Mouse (Mus musculus) hindlimb bud, embryonic 11.5 days (tissue): ENCODE measurements around the gene Ccdc86.

Source experiments
- DNase-seq: peaks from one replicate; pipeline ENCODE4 v3.0.0-alpha.2; 2012; ENCODE audit warnings: low read depth, low spot score; ENCODE audit errors: extremely low spot score

Gene Ccdc86

DNA sequence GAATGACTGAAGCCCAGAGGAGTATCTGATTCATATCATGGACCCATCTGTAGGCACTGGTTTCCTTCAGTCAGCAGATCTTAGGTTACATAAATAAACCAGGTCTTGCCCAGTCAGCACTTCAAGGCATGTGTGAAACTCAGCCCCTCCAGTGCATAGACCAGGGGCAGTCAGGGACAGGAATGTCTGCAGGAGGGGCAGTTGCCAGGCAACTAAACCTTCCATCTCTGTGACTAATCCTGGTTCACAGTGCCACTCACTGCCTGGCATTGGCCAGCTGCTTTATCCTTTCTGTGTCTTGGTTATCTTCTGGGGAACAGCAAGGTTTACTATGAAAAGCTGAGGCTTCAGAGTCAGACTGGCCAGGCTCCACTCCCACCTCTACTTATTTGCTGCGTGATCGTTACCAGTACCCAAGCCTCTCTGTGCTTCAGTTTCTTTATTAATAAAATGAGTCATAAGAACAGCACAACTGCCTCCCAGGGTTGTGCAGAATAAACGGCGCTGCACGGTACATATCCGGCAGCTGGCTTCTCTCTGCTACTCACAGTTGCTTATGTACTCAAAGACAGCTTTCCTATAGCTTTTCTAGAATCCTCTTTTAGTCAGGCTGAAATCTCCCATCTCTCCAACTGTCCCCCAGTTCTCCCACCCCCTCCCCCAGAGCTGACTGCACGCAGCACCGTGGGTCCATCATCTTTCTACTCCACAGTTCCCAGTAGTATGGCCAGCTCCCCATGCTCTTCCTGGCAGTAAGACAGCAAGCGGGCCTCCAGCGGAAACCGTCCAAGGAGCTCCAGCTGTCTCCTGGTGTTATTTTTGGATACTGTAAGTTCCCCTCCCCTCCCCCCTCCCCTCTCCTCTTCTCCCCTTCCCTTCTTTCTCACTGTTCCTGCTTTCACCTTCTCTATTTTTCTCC lies 3.2 kb upstream of the Ccdc86 start:
- no peak for DNase-seq

DNA sequence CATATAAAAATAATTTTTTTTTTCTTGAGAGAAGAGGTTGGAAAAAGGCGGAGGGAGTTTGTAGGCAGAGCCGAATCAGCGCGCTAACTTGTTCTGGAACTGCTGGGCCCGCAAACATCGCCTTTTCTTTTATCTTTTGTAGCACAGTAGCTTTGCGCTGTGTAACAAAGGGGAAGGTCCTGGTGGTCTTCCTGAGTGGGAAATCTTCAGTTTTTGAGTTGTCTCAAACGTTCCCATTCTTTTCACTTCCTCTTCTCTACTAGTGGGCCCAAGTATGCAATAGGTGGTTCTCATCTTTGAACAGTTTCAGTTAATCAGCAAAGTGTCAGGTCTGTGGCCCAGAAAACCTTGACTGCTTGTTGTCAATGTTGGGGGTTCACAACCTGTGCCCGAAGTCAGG lies 492 bp upstream of the Ccdc86 start:
- DNase-seq: no peak

DNA sequence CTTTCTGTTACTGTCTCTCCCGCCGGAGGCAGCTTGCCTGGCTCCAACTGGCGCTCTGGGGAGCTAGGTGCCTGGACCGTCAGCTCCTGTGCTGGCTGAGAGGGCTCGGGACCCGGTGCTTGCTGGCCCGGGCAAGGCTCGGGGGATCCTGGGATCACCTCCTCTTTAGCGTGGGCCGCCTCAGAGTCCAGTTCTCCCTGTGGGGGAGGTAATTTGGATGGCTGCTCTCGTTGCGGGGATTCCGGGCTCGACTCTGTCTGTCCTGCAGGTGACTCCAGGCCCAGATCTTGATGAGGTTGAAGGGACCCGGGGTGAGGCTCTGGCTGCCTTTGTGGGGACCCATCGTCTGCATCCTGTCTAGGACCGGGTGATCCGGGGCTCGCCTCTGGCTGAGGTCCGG lies 650 bp downstream of the Ccdc86 start:
- DNase-seq: no peak

DNA sequence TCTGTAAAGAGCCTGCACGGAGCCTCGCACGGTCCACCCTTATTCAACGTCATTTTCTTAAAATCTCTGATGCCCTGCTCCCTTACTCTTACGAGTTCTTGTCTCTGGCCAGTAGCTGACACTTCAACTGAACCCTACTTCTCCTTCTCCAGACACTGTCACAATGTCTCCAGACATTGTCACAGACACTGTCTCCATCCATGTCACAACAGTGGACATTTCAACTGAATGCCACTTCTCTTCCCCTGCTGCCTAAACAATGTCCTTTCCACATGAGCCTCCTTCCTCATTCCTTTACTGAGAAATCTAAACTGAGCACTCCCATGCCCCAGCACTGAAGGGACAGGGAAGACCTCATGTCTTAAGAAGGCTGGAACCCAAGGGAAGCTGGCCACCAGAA lies 1.8 kb downstream of the Ccdc86 start:
- DNase-seq: no peak

DNA sequence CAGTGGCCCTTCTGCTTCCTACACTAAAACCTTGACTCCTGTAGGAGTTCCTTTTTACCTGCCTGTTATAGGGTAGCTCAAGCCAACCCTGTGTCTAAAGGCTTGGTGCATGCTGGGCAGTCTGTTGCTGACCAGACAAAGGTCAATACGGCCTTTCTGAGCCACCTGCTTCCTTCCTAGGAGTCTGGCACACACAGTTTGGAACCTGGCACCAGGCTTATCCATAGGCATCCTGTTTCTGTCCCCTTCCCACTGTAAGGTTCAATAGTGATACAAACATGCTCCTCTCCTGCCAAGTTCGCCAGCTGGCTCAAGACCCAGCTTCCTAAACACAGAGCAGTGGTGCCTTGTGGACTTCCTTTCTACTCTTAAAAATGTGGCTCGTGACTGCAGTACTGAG lies 2.6 kb downstream of the Ccdc86 start:
- DNase-seq: no peak

DNA sequence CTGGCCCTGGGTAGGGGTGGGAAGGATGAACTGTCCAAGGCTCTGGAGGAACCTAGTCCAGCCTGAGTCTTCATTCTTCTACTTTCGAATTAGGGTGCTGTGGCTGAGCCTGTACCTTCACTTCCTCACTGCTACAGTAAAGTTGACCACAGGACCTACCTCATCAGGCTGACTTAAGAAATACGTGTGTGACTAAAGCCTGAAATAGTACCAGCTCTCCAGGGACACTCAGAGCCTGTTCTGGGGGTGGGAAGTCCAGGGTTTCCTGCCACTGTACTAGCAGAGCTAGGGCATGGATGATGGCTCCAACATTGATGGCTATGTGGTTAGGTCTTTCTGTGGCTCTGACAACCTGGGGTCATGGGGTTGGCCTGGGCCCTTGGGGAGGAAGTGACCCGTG lies 5.1 kb downstream of the Ccdc86 start:
- DNase-seq: no peak

DNA sequence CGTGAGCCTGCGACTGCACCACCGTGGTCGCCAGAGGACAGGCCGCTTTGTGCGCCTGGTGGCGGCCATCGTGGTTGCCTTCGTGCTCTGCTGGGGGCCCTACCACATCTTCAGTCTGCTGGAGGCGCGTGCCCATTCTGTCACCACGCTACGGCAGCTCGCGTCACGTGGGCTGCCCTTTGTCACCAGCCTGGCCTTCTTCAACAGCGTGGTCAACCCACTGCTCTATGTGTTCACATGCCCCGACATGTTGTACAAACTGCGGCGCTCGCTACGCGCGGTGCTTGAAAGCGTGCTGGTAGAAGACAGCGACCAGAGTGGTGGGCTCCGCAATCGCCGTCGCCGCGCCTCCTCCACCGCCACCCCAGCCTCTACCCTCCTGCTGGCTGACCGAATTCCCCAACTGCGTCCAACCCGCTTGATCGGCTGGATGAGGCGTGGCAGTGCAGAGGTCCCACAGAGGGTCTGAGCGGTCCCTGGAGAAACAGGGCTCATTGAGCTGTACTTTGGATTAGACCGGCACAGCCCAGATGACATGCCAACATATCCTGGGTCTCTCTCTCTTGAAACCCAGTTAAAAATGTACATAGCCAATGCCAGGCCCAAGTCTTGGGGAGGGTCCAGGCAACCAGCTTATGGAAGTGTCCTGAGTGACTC lies 8.1 kb downstream of the Ccdc86 start:
- DNase-seq: no peak

DNA sequence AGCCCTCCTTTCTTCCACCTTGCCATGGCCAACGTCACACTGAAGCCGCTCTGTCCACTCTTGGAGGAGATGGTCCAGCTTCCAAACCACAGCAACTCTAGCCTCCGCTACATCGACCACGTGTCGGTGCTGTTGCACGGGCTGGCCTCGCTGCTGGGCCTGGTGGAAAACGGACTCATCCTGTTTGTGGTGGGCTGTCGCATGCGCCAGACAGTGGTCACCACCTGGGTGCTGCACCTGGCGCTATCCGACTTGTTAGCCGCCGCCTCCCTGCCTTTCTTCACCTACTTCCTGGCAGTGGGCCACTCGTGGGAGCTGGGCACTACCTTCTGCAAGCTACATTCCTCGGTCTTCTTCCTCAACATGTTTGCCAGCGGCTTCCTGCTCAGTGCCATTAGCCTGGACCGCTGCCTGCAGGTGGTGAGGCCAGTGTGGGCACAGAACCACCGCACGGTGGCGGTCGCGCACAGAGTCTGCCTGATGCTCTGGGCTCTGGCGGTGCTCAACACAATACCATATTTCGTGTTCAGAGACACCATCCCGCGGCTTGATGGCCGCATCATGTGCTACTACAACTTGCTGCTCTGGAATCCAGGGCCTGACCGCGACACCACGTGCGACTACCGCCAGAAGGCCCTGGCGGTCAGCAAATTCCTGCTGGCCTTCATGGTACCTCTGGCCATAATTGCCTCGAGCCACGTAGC lies 8.8 kb downstream of the Ccdc86 start:
- peak; percentile 57 for DNase-seq

DNA sequence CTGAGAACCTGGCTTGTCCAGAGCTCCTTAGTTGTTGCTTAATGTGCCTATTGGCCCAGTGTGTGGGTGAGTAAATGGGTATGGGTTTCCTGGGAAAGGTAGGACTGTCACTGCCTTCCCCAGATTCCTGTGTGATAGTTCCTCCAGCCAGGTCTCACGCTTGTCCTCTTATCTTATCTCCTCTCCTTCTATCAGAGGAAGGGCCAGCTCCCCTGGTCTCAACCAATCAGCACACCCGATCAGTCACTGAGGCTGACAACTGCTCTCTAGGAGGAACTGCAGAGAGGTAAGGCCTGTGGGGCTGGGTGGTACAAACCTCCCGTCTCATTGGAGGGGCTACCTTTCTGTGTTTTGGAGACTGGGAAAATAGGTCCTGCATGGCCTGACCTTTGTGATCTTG lies 10.3 kb downstream of the Ccdc86 start:
- DNase-seq: no peak

DNA sequence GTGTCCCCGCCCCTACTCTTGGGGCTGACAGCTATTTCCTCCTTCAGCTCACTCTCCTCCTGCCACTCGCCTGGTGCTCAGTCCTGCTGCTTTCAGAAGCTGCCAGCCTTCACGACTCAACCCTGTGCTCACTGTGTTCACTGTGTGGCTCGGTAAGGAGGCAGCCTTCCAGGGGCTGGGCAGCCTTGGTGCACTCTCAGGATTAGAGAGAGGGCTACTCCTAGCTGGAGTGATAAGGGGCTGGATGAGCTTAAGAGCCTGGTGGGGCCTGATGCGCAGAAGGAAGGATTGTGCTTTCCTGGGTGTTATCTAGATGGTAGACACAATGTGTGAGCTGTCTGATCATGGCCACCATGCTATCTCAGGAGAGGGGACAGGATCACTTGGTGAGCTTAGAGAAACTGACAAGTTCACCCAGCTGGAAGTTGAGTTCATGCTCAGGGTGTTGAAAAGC lies 11.9 kb downstream of the Ccdc86 start, which contains the start of gene Ptgdr2:
Ptgdr2 (plus strand) TSS at position 51 of the 454 bp plus-strand sequence.
- DNase-seq: no peak

DNA sequence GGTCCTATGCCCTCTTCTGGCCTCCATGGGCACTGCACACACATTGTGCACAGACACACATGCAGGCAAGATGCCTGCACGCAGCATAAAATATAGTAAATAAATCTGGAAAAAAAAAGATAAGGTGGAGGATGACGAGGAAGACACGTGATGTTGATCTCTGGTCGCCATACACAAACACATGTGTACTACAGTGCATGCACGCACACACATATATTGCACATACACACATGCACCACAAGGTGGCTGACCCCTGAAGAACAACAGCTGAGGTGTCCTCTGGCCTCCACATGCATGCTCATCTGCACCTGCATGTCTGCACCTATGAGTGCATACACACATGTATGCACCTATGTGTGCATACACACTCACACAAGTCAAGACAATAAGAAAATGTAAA lies 13.0 kb downstream of the Ccdc86 start:
- DNase-seq: no peak

DNA sequence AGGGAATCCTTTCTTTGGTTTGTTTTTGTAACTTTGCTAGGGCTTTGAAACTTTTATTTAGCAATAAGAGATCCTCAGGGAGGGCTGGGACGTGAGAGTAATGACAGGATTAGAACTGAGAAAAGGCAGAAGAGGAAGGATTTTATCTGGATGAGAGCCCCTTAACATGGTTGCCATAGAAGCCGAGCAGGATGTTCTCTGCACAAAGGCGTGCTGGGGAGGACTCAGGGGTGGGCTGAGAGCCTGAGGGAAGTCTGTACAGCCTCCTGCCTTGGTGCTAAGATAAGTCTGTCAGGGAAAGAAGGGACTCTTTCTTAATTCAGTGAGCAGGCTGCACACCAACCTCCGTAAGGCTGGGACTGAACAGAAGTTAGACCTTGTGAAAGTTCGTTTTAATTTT lies 14.0 kb downstream of the Ccdc86 start:
- DNase-seq: no peak

DNA sequence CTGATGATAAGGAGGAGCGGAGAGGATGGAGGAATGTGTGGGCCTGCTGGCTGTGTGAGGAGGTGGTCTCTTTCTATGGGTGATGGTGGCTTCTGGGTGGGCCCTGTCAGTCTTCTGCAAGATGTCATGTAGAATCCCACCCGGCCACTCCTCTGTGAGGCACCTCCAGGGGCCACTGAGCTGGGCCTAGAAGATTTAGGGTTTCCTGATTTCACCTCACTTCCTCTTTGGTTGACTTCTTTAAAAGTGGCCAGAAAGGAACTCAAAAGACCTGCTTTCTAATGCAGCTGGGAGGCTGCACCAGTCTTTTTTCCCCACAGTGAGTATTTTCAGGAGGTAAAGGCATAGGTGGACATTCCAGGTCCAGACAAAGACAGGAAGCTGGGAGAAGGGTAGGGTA lies 18.4 kb downstream of the Ccdc86 start:
- no peak for DNase-seq

DNA sequence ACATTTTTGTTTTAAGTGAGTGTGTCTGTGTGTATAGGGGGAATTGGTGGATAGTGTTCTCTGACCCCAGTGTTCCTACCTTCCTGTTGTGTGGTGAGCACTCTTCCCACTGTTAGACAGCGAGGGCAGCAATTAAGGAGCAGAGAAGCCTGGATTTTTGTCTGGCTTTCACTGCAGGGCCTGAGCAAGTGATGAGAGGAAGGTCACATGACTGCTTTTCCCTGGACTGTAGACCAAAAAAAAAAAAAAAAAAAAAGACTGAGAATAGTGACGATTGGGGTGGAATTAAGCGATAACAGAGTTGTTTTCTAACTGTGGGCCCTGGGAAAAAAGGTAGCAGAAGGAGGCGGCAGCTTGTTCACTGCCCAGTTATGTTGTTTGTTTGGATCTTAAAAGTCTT lies 22.4 kb downstream of the Ccdc86 start:
- DNase-seq: no peak

DNA sequence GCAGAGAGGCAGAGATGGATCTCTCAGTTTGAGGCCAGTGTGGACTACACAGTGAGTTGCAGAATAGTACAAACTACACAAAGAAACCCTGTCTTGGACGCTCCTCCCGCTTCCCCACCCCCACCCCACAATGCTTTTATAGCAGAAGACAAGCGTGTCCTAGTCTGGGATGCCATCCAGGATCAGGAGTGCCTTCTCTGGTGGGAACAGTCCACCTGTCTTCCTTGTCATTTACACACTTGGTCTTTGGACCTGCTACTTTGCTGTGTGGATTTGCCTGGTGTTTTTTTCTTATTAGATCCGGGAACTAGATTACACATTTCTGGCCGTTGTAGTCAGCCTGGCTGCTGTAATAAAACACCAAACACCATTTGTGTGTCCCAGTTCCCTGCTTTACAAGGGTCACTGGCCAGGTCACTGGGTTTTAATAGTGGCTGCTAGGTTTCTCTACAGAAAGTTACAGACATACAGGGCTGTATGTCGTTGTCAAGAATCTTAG lies 22.9 kb downstream of the Ccdc86 start:
- no peak for DNase-seq

DNA sequence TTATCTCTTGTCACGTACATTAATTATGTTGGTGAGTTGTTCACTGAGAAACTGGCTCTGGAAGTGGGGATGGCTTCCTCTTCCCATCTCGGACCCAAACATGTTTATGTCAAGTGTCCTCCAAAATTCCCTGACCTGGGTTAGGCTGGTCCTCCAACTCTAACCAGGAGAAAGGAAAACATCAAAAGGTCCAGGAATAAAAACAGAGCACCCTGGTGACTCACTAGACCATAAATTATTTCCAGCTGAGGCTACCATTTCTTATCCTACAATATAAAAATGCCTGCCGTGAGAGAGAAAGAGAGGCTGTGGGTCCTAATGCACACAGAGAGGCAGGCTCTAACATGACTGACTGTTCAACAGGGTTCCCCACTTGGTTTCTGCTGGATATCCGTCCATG lies 24.8 kb downstream of the Ccdc86 start:
- no peak for DNase-seq

DNA sequence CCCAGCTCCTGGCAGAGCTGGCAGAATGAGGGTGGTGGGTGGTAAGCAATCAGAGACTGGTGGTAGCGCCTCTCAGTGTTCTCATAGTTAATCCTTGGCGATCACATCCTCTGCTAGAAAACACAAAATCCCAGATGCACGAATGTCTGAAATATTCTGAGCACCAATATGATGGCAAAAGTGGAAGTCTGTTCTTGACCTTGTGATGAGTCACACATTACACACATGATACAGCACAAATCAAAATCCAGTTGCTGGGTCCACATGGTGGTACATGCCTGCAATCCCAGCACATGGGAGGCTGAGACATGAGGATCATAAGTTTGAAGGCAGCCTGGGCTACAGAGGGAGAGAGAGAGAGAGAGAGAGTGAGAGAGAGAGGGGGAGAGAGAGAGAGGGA lies 28.0 kb downstream of the Ccdc86 start:
- DNase-seq: no peak

DNA sequence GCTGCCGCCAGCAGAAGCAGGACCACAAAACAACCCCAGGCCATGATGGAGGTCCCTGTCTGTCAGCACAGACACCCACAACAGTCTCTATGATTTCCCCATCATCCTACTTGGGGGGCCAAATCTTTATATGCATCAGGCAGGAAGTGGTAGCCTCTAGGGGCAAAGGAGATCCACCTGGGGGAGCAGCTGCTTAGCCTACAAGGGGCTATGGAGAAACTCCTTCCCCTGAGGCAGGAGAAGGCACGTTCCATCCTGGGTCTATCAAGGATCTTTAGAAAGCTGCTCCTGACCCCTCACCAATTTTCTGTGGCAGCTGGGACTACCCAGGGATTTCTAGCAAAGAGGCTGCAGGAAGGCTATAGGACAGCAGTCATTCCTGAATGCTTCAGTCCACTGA lies 28.5 kb downstream of the Ccdc86 start, which contains the start of gene Zp1:
Zp1 (minus strand) TSS at position 101 of the 400 bp plus-strand sequence.
- no peak for DNase-seq

DNA sequence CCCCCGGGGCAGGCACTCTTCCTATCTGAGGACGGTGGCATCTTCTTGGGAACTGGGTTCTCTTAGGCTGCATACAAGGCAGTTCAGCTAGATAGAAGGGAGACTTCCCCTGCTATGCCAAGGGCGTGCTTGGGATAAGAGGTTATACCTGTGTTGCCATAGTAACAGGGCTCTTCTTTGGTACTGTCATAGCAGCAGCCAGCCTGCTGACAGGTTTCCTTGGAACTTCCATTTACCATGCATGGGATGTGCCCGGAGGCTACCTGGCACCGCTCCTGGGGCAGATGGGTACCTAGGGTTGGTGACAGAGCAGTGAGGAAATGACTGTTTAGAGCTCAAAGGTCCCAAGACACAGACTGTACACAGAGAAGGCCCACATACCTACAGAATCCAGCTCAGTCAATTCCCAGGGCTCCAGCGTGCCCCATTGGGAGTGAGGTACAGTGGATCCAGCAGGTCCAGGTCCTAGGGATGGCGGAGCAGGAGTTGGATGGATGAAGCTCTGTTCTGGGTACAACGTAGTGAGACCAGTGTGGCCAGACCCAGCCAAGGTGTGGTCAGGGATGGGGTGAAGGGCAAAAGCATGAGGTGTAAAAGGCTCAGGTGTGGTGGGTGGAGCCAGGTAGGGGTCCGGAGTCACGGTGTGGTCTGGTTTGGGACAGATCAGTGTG lies 30.6 kb downstream of the Ccdc86 start:
- no peak for DNase-seq

DNA sequence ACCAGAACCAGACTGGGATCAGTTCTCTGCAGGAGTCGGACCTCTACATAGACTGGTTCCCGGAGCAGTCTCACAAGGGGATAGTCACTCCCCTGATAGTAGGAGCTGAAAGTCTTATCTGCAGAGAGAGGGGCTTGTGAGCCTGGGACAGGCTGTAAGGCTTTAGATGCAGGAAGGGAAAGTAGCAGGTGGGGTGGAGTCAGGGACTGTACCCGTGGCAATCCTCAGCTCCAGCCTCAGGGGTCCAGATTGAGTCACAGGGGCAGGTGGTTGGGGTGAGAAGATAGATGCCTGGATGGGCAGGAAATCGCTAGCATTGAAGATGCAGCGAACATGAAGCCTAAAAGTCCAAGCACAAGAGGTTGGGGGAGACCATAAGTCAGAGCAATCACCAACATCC lies 32.6 kb downstream of the Ccdc86 start:
- DNase-seq: no peak

DNA sequence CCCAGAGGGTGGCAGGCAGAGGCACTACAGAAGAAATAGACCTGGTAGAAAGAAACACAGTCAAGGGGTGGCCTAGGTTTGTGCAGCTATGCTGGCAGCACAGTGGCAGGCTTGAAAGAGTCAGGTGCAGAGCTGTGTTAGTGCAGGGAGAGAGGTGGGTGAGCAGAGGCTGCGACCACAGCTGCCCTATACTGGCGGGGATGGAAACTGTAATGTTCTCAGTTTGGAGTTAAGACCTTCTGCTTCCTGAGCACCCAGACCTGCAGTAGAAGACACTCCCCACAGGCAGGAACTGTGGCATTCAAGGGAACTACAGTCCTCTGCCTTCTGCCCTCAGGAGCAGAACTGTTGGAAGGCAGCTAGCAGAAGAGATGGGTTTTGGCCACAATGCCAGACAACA lies 34.2 kb downstream of the Ccdc86 start:
- no peak for DNase-seq
